Mouse (Mus musculus): ENCODE data around the gene Itgb5. TPM values are rescaled to one million over a fixed set of nuclear protein-coding genes. Genes with fewer than 3 reads are reported as not detected.

Itgb5 gene
- 21.3 and 22.7 TPM in 2 replicates for polyA plus RNA-seq (2015; fragmentation: Nextera tagmentation; extraction: Ambion mirVana)

DNA sequence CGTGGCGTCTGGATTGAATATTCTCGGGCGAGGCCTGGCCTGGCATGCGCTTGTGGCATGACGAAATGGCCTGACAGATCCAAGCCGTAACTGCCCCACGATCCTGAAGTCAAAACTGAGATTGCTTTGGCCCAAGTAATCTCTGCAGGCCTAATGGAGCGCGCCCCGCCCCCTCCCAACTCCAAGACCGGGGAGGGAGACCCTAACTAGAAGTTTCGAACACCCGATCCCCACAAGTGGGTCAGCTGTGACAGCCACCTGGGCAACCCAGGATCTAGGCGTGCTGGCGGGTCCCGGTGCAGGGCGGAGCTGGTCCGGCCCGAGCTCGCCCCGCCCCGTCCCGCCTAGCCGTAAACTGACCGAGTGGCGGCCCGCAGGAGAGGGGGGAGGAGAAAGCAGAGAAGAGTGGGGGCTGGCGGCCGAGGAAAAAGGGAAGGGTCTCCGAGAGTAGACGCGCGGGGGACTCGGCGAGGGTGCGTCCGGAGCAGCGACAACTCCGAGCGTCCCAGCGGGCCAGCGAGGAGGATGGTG is at the start of gene Itgb5:
Gene Itgb5 (plus strand): TSS at position 365 of the 531 bp plus-strand sequence.
- under 1% methylated on average over 42 of the region's 43 CpGs for WGBS
- Histone ChIP-seq H3K27ac (replicated peaks) (peak within 1 kb of the TSS; percentile 50), H3K27me3 (peaks cover 60% of the 10 kb centered on the region), H3K4me2 (peak within 1 kb of the TSS; percentile 98), H3K4me1 (replicated peaks) (peaks cover 30% of the 10 kb centered on the region), H3K4me3 (peak within 1 kb of the TSS; percentile 64), H3K36me3 (no peaks in the 10 kb centered on the region), H3K9ac (peak within 1 kb of the TSS; percentile 55), H3K9me3 (no peaks in the 10 kb centered on the region)
- ATAC-seq (ENCODE audit: low FRiP score, low read depth): peak; percentile 67; the same call in 1 of the 2 replicates

DNA sequence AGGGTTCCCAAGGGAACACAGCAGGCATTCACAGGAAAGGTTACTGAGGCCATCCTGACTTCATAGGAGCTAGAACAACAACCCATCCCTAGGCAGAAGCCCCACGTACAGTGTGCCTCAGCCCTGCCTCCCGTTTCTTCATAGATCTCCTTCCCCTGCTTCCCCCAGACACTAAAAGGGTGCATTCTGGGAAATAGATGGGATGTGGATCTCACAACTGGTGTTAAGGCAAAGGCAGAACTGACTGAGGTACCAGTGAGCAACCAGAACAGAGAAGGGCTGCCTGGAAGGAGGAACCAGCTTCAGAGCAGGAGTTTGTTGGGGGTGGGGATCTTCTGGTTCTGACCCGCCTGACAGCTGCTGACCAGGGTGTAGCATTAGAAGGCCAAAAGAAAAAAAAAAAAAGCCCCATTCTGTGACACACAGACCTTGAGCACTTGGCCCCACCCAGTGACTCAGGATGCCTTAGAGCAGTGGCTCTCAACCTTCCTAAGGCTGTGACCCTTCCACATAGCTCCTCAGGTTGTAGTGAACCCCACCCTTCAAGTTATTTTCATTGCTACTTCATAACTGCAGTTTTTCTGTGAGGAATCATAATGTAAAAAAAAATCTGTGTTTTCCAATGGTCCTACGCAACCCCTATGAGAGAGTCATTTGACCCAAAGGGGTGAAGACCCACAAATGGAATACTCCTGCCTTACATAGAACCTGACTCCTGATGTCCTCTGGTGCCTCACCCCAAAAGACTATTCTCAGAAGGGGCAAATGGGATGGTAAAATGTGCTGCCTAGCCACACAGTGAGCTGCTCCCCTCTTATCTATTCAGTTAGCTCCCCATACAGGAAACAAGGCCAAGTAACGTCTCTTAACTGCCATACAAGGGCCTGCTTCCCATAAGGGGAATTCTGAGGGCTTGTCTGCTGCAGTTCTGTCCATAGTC is 47.4 kb upstream of the Itgb5 start:
- ATAC-seq (ENCODE audit: low FRiP score, low read depth): no peak
- Histone ChIP-seq H3K4me1 (replicated peaks) (no peaks in the 10 kb centered on the region), H3K27ac (replicated peaks) (no peak overlapping the region), H3K27me3 (no peaks in the 10 kb centered on the region), H3K9me3 (no peaks in the 10 kb centered on the region), H3K36me3 (no peaks in the 10 kb centered on the region), H3K9ac (no peak overlapping the region), H3K4me3 (no peak overlapping the region), H3K4me2 (no peak overlapping the region)
- WGBS: 80% methylated on average over 5 of the region's 5 CpGs

- Histone ChIP-seq H3K4me2 (no peak overlapping the region), H3K9ac (no peak overlapping the region), H3K9me3 (no peaks in the 10 kb centered on the region), H3K27me3 (no peaks in the 10 kb centered on the region), H3K4me1 (replicated peaks) (no peaks in the 10 kb centered on the region), H3K36me3 (no peaks in the 10 kb centered on the region), H3K4me3 (no peak overlapping the region), H3K27ac (replicated peaks) (no peak overlapping the region)
- WGBS: 90% methylated on average over 1 of the region's 1 CpGs
- no peak for ATAC-seq (ENCODE audit: low FRiP score, low read depth)
These were observed 46.8 kb upstream of the Itgb5 start for GRCm38 (mm10) chr16:33782729-33783091.

DNA sequence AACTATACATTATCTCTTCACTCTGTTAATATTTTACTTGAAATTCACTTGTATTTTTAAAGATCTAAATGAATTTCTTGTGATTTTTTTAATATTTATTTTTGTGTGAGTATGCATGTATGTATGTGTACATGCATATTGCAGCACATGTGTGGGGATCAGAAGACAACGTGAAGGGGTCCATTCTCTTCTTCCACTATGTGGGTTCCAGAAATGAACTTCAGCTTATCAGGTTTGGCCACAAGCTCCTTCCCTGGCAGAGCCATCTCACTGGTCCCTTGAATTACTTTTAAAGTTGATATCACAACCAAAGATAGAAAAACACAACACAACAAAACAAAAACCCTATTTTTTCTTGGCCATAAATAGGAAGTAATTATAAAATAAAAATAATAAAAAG is 44.9 kb upstream of the Itgb5 start:
- Histone ChIP-seq H3K4me1 (replicated peaks) (no peaks in the 10 kb centered on the region), H3K4me3 (no peak overlapping the region), H3K27ac (replicated peaks) (no peak overlapping the region), H3K27me3 (no peaks in the 10 kb centered on the region), H3K36me3 (no peaks in the 10 kb centered on the region), H3K9me3 (no peaks in the 10 kb centered on the region), H3K9ac (no peak overlapping the region), H3K4me2 (no peak overlapping the region)
- no peak for ATAC-seq (ENCODE audit: low FRiP score, low read depth)
- WGBS: 86% methylated on average over 1 of the region's 1 CpGs

GRCm38 (mm10) chr16:33785092-33785704 is 44.3 kb upstream of the Itgb5 start:
- WGBS: 80% methylated on average over 8 of the region's 8 CpGs
- Histone ChIP-seq H3K9me3 (no peaks in the 10 kb centered on the region), H3K9ac (no peak overlapping the region), H3K4me2 (no peak overlapping the region), H3K36me3 (no peaks in the 10 kb centered on the region), H3K4me3 (no peak overlapping the region), H3K27me3 (no peaks in the 10 kb centered on the region), H3K27ac (replicated peaks) (no peak overlapping the region), H3K4me1 (replicated peaks) (no peaks in the 10 kb centered on the region)
- no peak for ATAC-seq (ENCODE audit: low FRiP score, low read depth)

- H3K27me3 ChIP-seq: no peaks in the 10 kb centered on the region
- no peak overlapping the region for H3K4me2 ChIP-seq
- 82% methylated on average over 7 of the region's 7 CpGs for WGBS
- H3K9ac ChIP-seq: no peak overlapping the region
- no peaks in the 10 kb centered on the region for H3K4me1 ChIP-seq (replicated peaks)
- no peaks in the 10 kb centered on the region for H3K9me3 ChIP-seq
- no peak overlapping the region for H3K27ac ChIP-seq (replicated peaks)
- H3K4me3 ChIP-seq: no peak overlapping the region
- H3K36me3 ChIP-seq: no peaks in the 10 kb centered on the region
- ATAC-seq (ENCODE audit: low FRiP score, low read depth): no peak
These were observed 42.6 kb upstream of the Itgb5 start for GRCm38 (mm10) chr16:33786657-33787390.

DNA sequence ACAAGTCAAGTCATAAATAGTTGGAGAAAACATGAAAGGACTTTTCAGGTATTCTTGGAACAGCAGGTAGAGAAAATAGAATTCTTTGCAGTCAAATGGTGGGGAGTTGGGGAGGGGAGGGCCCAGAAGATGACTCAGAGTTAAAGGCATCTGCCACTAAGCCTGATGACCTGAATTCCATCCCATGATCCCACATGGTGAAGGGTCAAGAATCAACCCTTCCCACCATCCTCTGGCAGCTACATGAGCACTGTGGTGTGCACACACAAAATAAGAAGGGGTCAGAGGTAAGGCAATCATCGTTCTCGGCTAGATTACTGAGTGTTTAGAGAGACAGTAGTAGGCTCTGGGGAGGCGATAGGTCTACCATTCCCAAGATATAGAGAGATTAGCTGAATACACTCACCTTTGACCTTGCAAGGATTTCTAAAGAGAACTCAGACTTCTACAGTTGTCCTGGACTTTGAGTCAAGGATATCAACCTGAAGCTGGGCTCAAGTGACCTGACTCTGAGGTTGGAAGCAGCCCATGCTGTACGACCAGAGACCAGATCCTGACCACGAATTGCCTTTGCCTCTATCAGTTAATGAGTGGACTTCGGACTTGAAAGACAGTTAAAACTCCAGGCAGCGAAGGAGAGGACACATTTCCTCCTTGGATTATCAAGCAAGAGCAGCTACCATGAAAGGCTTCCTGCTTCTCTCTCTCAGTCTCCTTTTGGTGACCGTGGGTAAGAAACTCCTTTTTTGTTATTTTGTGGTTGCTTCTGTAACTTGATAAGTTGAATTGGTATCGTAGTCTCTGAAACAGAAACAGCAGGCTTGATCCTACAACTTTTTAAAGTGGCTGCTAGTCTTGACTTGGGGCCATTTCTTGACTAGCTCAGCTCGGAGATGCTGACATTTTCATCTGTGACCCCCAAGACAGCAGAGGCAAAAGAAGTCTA is 35.3 kb upstream of the Itgb5 start, which contains the start of gene Muc13:
Gene Muc13 (plus strand): TSS at position 192 of the 946 bp plus-strand sequence.
- Histone ChIP-seq H3K36me3 (no peaks in the 10 kb centered on the region), H3K27ac (replicated peaks) (no peak within 1 kb of the TSS), H3K9ac (no peak within 1 kb of the TSS), H3K27me3 (no peaks in the 10 kb centered on the region), H3K4me2 (no peak within 1 kb of the TSS), H3K9me3 (no peaks in the 10 kb centered on the region), H3K4me1 (replicated peaks) (no peaks in the 10 kb centered on the region), H3K4me3 (no peak within 1 kb of the TSS)
- WGBS: 91% methylated on average over 10 of the region's 10 CpGs
- ATAC-seq (ENCODE audit: low FRiP score, low read depth): no peak

DNA sequence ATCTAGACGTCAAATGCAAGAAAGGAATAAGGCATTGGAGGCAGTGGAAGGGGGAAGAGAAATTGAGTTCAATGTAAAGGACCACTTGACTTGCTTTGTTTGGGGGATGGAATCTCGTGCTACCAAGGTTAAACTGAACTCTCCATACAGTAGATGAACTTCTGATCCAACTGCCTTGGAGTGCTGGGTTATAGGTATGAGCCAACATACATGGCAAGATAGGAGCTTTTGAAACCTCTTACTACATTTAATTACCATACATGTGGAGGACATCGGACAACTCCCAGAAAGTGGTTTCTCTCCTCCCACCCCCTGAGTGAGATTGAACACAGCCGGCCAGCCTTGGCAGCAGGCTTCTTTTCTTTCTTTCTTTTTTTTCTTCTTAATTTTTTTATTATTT is 34.4 kb upstream of the Itgb5 start:
- H3K9me3 ChIP-seq: no peaks in the 10 kb centered on the region
- 91% methylated on average over 4 of the region's 4 CpGs for WGBS
- no peak overlapping the region for H3K9ac ChIP-seq
- H3K27me3 ChIP-seq: no peaks in the 10 kb centered on the region
- no peaks in the 10 kb centered on the region for H3K4me1 ChIP-seq (replicated peaks)
- no peak overlapping the region for H3K27ac ChIP-seq (replicated peaks)
- H3K36me3 ChIP-seq: no peaks in the 10 kb centered on the region
- no peak overlapping the region for H3K4me2 ChIP-seq
- no peak for ATAC-seq (ENCODE audit: low FRiP score, low read depth)
- no peak overlapping the region for H3K4me3 ChIP-seq

GRCm38 (mm10) chr16:33795887-33796286 is 33.6 kb upstream of the Itgb5 start:
- no peaks in the 10 kb centered on the region for H3K27me3 ChIP-seq
- 87% methylated on average over 6 of the region's 6 CpGs for WGBS
- ATAC-seq (ENCODE audit: low FRiP score, low read depth): no peak

GRCm38 (mm10) chr16:33796756-33797155 is 32.7 kb upstream of the Itgb5 start:
- Histone ChIP-seq H3K4me3 (no peak overlapping the region), H3K9ac (no peak overlapping the region), H3K36me3 (no peaks in the 10 kb centered on the region), H3K4me2 (no peak overlapping the region), H3K27me3 (no peaks in the 10 kb centered on the region), H3K4me1 (replicated peaks) (no peaks in the 10 kb centered on the region), H3K9me3 (no peaks in the 10 kb centered on the region), H3K27ac (replicated peaks) (no peak overlapping the region)
- no peak for ATAC-seq (ENCODE audit: low FRiP score, low read depth)
- WGBS: 90% methylated on average over 3 of the region's 3 CpGs

More at GRCm38 (mm10) chr16:33795887-33796286, 33.6 kb upstream of the Itgb5 start:
- H3K36me3 ChIP-seq: no peaks in the 10 kb centered on the region
- no peak overlapping the region for H3K27ac ChIP-seq (replicated peaks)
- H3K9ac ChIP-seq: no peak overlapping the region
- no peak overlapping the region for H3K4me3 ChIP-seq
- no peak overlapping the region for H3K4me2 ChIP-seq
- H3K4me1 ChIP-seq (replicated peaks): no peaks in the 10 kb centered on the region
- H3K9me3 ChIP-seq: no peaks in the 10 kb centered on the region

DNA sequence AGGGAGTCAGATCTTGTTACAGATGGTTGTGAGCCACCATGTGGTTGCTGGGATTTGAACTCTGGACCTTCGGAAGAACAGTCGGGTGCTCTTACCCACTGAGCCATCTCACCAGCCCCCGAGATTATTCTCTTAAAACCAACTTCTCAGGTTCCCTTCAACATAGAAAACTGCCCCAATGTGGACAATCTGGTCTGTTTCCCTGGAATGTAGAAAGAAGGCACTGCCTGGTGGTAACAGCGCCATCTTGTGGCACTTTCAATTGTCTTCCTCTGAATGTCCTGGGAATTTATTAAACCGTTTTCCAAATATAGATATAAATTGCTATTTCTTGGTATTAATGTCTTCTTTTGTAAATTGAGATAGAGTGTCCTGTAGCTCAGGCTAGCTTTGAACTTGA is 31.6 kb upstream of the Itgb5 start:
- 44% methylated on average over 5 of the region's 5 CpGs for WGBS
- no peak overlapping the region for H3K27ac ChIP-seq (replicated peaks)
- ATAC-seq (ENCODE audit: low FRiP score, low read depth): no peak
- H3K9ac ChIP-seq: no peak overlapping the region
- no peaks in the 10 kb centered on the region for H3K4me1 ChIP-seq (replicated peaks)
- H3K36me3 ChIP-seq: no peaks in the 10 kb centered on the region
- no peak overlapping the region for H3K4me3 ChIP-seq
- H3K4me2 ChIP-seq: no peak overlapping the region
- no peaks in the 10 kb centered on the region for H3K9me3 ChIP-seq
- no peaks in the 10 kb centered on the region for H3K27me3 ChIP-seq
